Mouse (Mus musculus) v-Abl transformed pro-B cells (cell line): ENCODE results near the gene Btbd9.

ENCODE experiments used
- in situ Hi-C, 2 experiments: fragments of 400-800 bp; cut with MboI; formaldehyde crosslinking; loops; one replicate each; pipeline ENCODE4 v1.15.1; 2025; ENCODE audit not compliant: unreplicated experiment in 2 of 2

Gene Btbd9

DNA sequence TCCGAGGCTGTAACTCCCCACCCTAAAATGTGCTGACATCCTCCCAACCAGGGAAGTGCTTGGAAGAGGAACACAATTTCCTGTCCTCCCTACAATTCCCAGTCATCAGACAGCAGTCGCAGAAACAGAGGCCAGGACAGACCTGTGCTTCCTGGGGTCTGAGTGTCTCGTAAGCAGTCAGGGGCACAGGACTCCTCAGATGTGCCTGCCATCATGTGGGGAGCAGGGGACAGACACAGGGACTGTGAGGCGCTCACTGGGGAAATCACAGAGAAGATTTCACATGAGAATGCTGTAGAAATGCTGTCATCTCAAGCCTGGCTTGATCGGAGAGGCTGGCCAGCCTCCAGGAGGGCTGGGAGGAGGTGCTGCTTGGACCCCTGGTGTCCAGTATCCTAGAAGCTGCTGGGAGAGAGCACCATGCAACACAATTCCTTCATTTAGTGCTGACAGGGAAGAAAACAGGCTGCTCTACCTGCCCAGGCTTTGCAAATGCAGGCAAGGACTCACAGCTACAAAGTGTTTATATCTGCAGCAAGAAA is 308.8 kb downstream of the Btbd9 start:
- in situ Hi-C loops, result no loop called here

GRCm38 (mm10) chr17:30263535-30263934 is 312.8 kb downstream of the Btbd9 start:
- in situ Hi-C loops, result no loop called here

- in situ Hi-C loops, result no loop called here
These were observed 313.3 kb downstream of the Btbd9 start for GRCm38 (mm10) chr17:30262943-30263342.

DNA sequence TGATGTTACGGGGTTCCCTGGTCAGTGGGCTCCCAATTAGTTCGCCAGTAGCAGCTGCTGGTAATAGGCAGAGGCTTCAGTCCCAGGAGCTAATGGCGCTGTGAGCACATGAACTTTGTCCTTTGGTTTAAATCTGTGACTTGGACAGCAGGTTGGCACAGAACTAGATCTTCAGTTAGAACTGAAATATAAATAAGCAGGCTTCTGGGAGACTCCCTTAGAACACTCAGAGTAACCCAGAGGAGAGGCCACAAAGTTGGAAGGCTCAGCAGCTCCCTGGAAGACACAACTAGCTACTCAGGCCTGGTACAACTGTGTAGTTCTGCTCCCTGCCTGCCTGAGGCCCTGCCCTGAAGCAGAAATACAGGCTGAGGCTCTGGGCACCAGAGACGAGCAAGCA is 313.8 kb downstream of the Btbd9 start:
- in situ Hi-C loops, result no loop called here

GRCm38 (mm10) chr17:30261983-30262340 is 314.3 kb downstream of the Btbd9 start:
- in situ Hi-C loops, result no loop called here

DNA sequence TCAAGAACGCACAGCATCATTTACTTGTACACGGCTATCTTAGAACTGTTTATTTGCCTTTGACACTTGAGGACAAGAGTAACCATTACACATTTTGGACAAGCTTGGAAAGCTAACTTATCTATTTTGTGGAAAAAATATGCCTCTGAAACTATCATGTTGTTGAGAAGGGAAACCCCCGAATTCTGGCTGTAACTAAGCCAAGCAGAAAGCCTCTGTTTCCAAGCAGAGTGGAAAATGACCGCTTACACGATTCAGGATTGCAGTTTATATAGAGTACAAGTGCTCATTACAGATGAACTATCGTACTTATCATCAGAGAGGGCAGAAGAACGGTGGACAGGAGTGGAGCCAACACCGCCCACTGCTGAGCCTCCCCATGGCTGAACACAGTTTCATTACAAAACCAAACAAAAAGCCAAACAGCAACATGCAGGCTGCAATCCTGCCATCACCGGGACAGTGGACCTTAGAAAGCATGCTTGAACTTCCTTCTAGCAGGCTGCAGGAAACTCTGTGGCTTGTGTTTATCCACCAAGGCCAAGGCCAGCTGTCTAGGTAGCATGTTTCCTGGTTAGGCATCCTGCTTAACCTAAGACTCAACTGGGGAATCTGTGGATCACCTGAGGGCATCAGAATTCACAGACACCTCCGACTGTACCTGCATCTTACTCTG is 314.8 kb downstream of the Btbd9 start:
- in situ Hi-C loops, result no loop called here

GRCm38 (mm10) chr17:30260641-30261306 is 315.5 kb downstream of the Btbd9 start:
- in situ Hi-C loops, result no loop called here

- in situ Hi-C loops, result no loop called here
These were observed 316.4 kb downstream of the Btbd9 start for GRCm38 (mm10) chr17:30259938-30260337.

GRCm38 (mm10) chr17:30258480-30258879 is 317.8 kb downstream of the Btbd9 start:
- in situ Hi-C loops, result no loop called here

GRCm38 (mm10) chr17:30255928-30256560 is 320.2 kb downstream of the Btbd9 start:
- in situ Hi-C loops, result no loop called here

GRCm38 (mm10) chr17:30253924-30254323 is 322.4 kb downstream of the Btbd9 start:
- in situ Hi-C loops, result no loop called here

GRCm38 (mm10) chr17:30253028-30253427 is 323.3 kb downstream of the Btbd9 start:
- in situ Hi-C loops, result no loop called here

DNA sequence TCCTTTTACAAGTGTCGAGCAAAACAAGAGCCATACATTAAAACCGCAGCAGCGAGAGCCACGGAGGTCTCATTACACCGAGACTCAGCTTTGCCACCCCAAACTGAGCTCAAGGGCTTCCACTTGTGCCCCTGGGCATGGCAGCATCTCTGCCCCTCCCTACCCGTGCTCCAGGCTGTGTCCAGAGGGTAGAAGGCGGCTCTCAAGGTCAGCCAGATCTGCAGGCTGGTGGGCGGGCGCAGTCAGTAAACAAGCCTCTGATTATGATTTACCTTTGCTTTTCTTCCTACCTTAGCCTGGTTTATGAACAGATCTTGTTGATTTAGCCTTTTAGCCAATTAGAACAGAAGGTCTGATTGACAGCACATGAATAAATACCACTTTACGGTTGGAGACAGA is 331.0 kb downstream of the Btbd9 start:
- in situ Hi-C loops, result no loop called here

- in situ Hi-C loops, result no loop called here
These were observed 331.5 kb downstream of the Btbd9 start for GRCm38 (mm10) chr17:30244651-30245307.

DNA sequence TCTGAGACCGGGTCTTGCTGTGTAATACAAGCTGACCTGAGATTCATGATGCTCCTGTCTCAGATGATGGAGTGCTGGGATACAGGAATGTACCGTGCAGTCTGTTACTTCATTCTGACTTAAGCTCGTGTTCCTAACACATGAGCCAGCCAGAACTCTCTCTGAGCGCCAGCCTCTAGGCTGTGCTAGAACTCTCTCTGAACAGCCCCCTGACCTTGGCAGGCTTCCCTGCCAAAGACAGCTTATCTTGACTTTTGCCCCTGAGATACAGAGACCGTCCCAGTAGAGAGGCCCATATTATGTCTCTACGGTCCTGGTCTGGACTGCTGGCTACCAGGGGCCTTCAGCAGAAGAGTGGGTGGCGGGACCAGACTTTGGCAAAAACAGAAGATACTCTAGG is 332.7 kb downstream of the Btbd9 start:
- in situ Hi-C loops, result no loop called here

- in situ Hi-C loops, result no loop called here
These were observed 333.6 kb downstream of the Btbd9 start for GRCm38 (mm10) chr17:30242647-30243046.

DNA sequence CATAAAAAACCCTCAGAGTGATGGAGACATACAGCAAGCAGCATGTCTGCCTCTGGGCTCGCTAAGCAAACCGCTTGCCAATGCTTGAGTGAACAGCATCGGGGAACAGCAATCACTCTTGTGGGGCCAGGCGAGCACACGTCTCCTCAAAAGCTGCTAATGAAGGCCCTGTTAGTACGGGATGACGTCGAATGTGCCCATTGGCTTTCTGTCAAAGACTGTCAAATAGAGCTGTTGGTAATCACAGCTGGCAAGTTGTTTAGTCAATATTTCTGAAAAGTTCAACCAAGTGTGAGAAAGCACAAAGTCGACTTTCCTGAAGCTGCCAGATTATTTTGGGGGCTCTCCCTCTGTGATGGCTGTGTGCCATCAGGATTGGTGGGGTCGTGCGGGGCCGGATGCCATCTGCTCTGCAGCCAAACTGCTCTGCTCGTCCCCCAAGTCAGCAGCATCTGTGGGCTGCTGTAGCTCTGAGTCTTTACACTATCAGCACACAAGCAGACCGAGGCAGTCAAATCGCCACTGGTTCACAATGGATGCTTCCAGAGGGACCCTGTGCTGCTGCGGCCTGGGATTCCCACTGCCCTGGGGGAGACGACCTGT is 334.5 kb downstream of the Btbd9 start:
- in situ Hi-C loops, result no loop called here

GRCm38 (mm10) chr17:30241061-30241460 is 335.2 kb downstream of the Btbd9 start:
- in situ Hi-C loops, result no loop called here

DNA sequence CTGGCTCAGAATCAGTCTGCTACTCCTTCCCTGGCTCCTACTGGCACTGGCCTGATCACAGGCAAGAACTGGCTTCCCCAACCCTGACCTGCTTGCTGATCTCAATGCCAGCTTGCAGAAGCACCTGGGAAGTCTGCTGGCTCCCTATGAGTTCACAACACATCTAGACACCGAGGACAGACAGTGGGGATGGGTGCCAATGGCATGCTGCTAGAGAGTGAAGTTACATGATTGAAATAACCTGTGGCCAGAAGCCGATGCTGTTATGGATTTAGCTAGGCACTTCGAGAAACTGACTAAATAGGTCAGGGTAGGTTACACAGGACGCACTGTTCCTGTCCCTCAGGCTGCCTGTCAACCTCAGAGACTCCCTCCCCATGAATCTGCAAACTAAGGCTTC is 335.6 kb downstream of the Btbd9 start:
- in situ Hi-C loops, result no loop called here

DNA sequence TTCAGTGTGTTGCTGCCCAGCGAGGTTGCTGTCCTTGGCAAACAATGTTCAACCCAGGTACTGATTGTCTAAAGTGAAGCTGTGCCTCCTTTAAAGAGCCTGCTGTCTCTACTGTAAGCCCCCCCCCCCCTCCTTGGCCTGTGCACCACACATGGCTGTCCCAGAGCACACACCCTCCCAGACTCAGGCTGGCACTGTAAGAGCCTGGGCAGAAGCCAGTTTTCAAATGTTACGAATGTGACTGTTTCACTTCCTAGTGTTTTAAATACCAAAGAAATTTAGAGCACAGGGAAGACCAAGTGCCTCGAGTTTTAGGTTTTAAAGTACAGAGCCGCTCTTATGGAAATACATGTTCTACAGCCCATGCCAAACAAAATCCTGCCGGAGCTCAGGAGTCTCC is 336.8 kb downstream of the Btbd9 start:
- in situ Hi-C loops, result loop anchor here in 1 of 2 experiments (10.0 kb wide), 1 partner anchor 215 kb away; no protein-coding TSS in a partner anchor

DNA sequence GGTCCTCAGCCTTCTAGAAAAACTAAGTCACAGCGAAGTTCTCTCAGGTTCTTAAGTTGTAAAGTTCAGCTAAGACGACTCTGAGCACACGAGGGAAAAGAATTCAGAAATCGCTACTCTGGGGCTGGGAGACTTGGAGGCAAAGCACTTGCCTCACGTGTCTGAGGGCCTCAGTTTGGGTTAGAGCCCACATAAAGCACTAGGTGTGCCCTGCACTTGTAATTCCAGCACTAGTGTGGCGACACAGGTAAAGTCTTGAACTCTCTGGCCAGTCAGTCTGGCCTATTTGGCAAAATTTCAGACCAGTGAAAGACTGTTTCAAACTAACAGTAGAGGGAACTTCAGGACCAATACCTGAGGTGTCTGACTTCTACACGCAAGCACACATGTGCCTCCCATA is 338.7 kb downstream of the Btbd9 start:
- in situ Hi-C loops, result loop anchor here in 1 of 2 experiments (10.0 kb wide), 1 partner anchor 217 kb away; no protein-coding TSS in a partner anchor
